Mouse (Mus musculus): ENCODE measurements around the gene Mslnl. TPM values are rescaled to one million over a fixed set of nuclear protein-coding genes. Genes with fewer than 3 reads are reported as not detected.

Gene Mslnl
- total and polyA plus RNA-seq, 2 experiments from 2014 or later, result not detected

GRCm38 (mm10) chr17:25775318-25776062, 39.6 kb downstream of the Mslnl start:
- no peak for ATAC-seq (ENCODE audit: insufficient read depth, low read depth)
- H3K27me3 ChIP-seq (ENCODE audit: control insufficient read depth, insufficient read depth, low read length), result no peaks in the 10 kb centered on the region
- WGBS, result 79% methylated on average over 10 of the region's 10 CpGs
- no peak overlapping the region for H3K4me3 ChIP-seq (ENCODE audit: low read depth, low read length)
- peaks cover 6% of the 10 kb centered on the region for H3K4me1 ChIP-seq (ENCODE audit: control insufficient read depth, insufficient read depth)
- no peak for DNase-seq (ENCODE audit: low spot score)
- no peaks in the 10 kb centered on the region for H3K9me3 ChIP-seq (replicated peaks; ENCODE audit: control insufficient read depth, low read length)
- no peak overlapping the region for H3K4me2 ChIP-seq (ENCODE audit: low read depth, low read length)
- peaks cover 38% of the 10 kb centered on the region for H3K36me3 ChIP-seq (replicated peaks; ENCODE audit: control insufficient read depth, insufficient read depth, low read length)
- no peak overlapping the region for H3K9ac ChIP-seq (replicated peaks; ENCODE audit: low read depth, low read length)
- TF ChIP-seq EP300 (IDR thresholded peaks at IDR 0.05; ENCODE audit: low read depth) (no peak), CTCF (IDR thresholded peaks at IDR 0.05; ENCODE audit: low read depth) (no peak)
- H3K27ac ChIP-seq (ENCODE audit: low read depth), result no peak overlapping the region

GRCm38 (mm10) chr17:25777948-25778347, 42.1 kb downstream of the Mslnl start:
- ATAC-seq (ENCODE audit: insufficient read depth, low read depth), result no peak
- Histone ChIP-seq H3K9me3 (replicated peaks; ENCODE audit: control insufficient read depth, low read length) (no peaks in the 10 kb centered on the region), H3K27ac (ENCODE audit: low read depth) (no peak overlapping the region), H3K9ac (replicated peaks; ENCODE audit: low read depth, low read length) (no peak overlapping the region), H3K36me3 (replicated peaks; ENCODE audit: control insufficient read depth, insufficient read depth, low read length) (peaks cover 63% of the 10 kb centered on the region), H3K4me1 (ENCODE audit: control insufficient read depth, insufficient read depth) (peaks cover 6% of the 10 kb centered on the region), H3K27me3 (ENCODE audit: control insufficient read depth, insufficient read depth, low read length) (no peaks in the 10 kb centered on the region), H3K4me3 (ENCODE audit: low read depth, low read length) (no peak overlapping the region), H3K4me2 (ENCODE audit: low read depth, low read length) (no peak overlapping the region)
- 93% methylated on average over 5 of the region's 5 CpGs for WGBS
- no peak for DNase-seq (ENCODE audit: low spot score)
- TF ChIP-seq EP300 (IDR thresholded peaks at IDR 0.05; ENCODE audit: low read depth), result no peak
- TF ChIP-seq CTCF (IDR thresholded peaks at IDR 0.05; ENCODE audit: low read depth), result no peak

GRCm38 (mm10) chr17:25781339-25781738, 45.5 kb downstream of the Mslnl start:
- Histone ChIP-seq H3K4me1 (ENCODE audit: control insufficient read depth, insufficient read depth) (peaks cover 10% of the 10 kb centered on the region), H3K9me3 (replicated peaks; ENCODE audit: control insufficient read depth, low read length) (no peaks in the 10 kb centered on the region), H3K36me3 (replicated peaks; ENCODE audit: control insufficient read depth, insufficient read depth, low read length) (peaks cover 63% of the 10 kb centered on the region), H3K4me2 (ENCODE audit: low read depth, low read length) (no peak overlapping the region), H3K27ac (ENCODE audit: low read depth) (no peak overlapping the region), H3K27me3 (ENCODE audit: control insufficient read depth, insufficient read depth, low read length) (no peaks in the 10 kb centered on the region), H3K9ac (replicated peaks; ENCODE audit: low read depth, low read length) (no peak overlapping the region), H3K4me3 (ENCODE audit: low read depth, low read length) (no peak overlapping the region)
- no peak for DNase-seq (ENCODE audit: low spot score)
- TF ChIP-seq EP300 (IDR thresholded peaks at IDR 0.05; ENCODE audit: low read depth) (no peak), CTCF (IDR thresholded peaks at IDR 0.05; ENCODE audit: low read depth) (no peak)
- WGBS, result 76% methylated on average over 6 of the region's 6 CpGs
- ATAC-seq (ENCODE audit: insufficient read depth, low read depth), result no peak

- ATAC-seq (ENCODE audit: insufficient read depth, low read depth) (peak; percentile 15; the same call in 1 of the 2 replicates), DNase-seq (ENCODE audit: low spot score) (no peak)
- Histone ChIP-seq H3K36me3 (replicated peaks; ENCODE audit: control insufficient read depth, insufficient read depth, low read length) (peaks cover 57% of the 10 kb centered on the region), H3K4me3 (ENCODE audit: low read depth, low read length) (no peak overlapping the region), H3K9ac (replicated peaks; ENCODE audit: low read depth, low read length) (no peak overlapping the region), H3K4me2 (ENCODE audit: low read depth, low read length) (no peak overlapping the region), H3K9me3 (replicated peaks; ENCODE audit: control insufficient read depth, low read length) (no peaks in the 10 kb centered on the region), H3K27ac (ENCODE audit: low read depth) (no peak overlapping the region), H3K4me1 (ENCODE audit: control insufficient read depth, insufficient read depth) (peaks cover 10% of the 10 kb centered on the region), H3K27me3 (ENCODE audit: control insufficient read depth, insufficient read depth, low read length) (no peaks in the 10 kb centered on the region)
- 46% methylated on average over 7 of the region's 7 CpGs for WGBS
- TF ChIP-seq CTCF (IDR thresholded peaks at IDR 0.05; ENCODE audit: low read depth) (no peak), EP300 (IDR thresholded peaks at IDR 0.05; ENCODE audit: low read depth) (no peak)
Measured at GRCm38 (mm10) chr17:25783086-25783485, 47.2 kb downstream of the Mslnl start.

- Histone ChIP-seq H3K4me3 (ENCODE audit: low read depth, low read length) (no peak overlapping the region), H3K4me2 (ENCODE audit: low read depth, low read length) (peak overlapping the region; percentile 84; the same call in 1 of the 2 replicates), H3K27ac (ENCODE audit: low read depth) (no peak overlapping the region), H3K4me1 (ENCODE audit: control insufficient read depth, insufficient read depth) (peaks cover 10% of the 10 kb centered on the region), H3K9ac (replicated peaks; ENCODE audit: low read depth, low read length) (peak overlapping the region; percentile 55; the same call in 1 of the 2 replicates), H3K36me3 (replicated peaks; ENCODE audit: control insufficient read depth, insufficient read depth, low read length) (peaks cover 48% of the 10 kb centered on the region), H3K9me3 (replicated peaks; ENCODE audit: control insufficient read depth, low read length) (no peaks in the 10 kb centered on the region), H3K27me3 (ENCODE audit: control insufficient read depth, insufficient read depth, low read length) (no peaks in the 10 kb centered on the region)
- TF ChIP-seq CTCF (IDR thresholded peaks at IDR 0.05; ENCODE audit: low read depth) (no peak), EP300 (IDR thresholded peaks at IDR 0.05; ENCODE audit: low read depth) (no peak)
- no peak for ATAC-seq (ENCODE audit: insufficient read depth, low read depth)
- WGBS, result 83% methylated on average over 15 of the region's 15 CpGs
- no peak for DNase-seq (ENCODE audit: low spot score)
Measured at GRCm38 (mm10) chr17:25783861-25784574, 48.2 kb downstream of the Mslnl start.

All from heart, postnatal 0 days (tissue).